Mouse (Mus musculus) liver, embryonic 13.5 days (tissue): ENCODE data around the gene Dbndd1. TPM values are rescaled to one million over a fixed set of nuclear protein-coding genes. Genes with fewer than 3 reads are reported as not detected.

Experiments used
- polyA plus RNA-seq: library from polyadenylated mRNA; unstranded; fragments of >200 nt; fragmentation: Nextera tagmentation; extraction: Ambion mirVana; gene quantifications from 2 replicates; pipeline ENCODE4 v1.2.1, GENCODE M21; 2015

The Dbndd1 gene
- polyA plus RNA-seq, 1 experiment from 2014 or later = 0.32 TPM

Other genes starting within 250 kb of the Dbndd1 start
- gene Fanca, start 196.9 kb downstream of the Dbndd1 start, polyA plus RNA-seq = 18.3 and 21.3 TPM in 2 replicates
- 3.1 and 3.4 TPM in 2 replicates for gene Spire2, start 182.8 kb downstream of the Dbndd1 start, polyA plus RNA-seq
- gene Tcf25, start 141.7 kb downstream of the Dbndd1 start, polyA plus RNA-seq = 63.6 and 73.7 TPM in 2 replicates
- gene Mc1r, start 108.4 kb downstream of the Dbndd1 start, polyA plus RNA-seq = not detected in 2 replicates
- 1.4 and 1.9 TPM in 2 replicates for gene Tubb3, start 104.0 kb downstream of the Dbndd1 start, polyA plus RNA-seq
- 13.0 and 14.8 TPM in 2 replicates for gene Def8, start 91.9 kb downstream of the Dbndd1 start, polyA plus RNA-seq
- gene Afg3l1, start 37.6 kb downstream of the Dbndd1 start, polyA plus RNA-seq = 34.6 and 35.3 TPM in 2 replicates
- gene Gas8, start 3.4 kb upstream of the Dbndd1 start, polyA plus RNA-seq = 4.2 and 4.8 TPM in 2 replicates
- 0.78 and 1.3 TPM in 2 replicates for gene Rhou, start 138.5 kb upstream of the Dbndd1 start, polyA plus RNA-seq